ENCODE assay signal across 17 mouse cellular contexts in the genomic region with DNA sequence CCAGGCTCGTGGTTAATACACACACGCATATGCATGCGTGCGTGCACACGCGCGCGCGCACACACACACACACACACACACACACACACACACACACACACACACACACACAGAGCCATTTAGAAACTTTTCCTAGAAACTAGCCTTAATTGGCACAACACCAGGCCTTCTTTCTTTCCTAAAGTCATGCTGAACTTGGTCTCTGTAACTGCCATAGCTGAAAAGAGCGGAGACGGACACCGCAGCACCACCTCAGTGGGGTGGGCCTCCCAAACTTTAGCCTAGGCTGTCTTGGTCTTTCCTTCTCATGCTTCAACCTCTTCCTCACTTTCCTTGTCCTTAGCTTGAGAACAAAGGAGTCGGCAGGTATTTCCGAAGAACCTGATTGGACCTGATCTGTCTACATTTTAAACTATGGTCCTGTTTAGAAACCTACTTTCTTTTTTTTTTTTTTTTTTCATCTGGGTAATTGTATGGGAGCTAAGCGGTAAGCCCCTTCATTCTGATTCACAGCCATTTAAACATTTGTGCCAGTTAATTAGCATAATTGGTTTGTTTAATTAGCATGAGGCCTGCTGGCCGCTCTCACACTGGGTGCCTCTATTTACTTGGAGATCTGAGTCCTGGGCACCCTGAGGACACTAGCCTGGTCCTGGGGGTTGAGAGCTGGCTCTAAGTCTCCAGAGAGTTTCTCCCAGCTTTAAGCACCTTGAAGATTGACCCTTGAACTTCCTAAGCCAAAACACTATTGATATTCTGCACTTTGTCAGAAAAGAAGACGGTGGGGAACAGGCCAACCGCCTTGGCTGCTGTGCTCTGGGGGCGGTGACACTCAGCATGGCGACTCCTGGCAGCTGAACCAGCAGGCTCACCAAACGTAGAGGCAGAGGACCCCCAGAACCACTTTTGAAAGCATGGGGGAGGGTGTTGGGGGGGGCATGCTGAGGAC.
A peak's percentile ranks its signal among the peaks of the same experiment; 100 is the strongest.
DNase-seq lines count a peak whose midpoint lies in the region; ATAC-seq lines count a peak whose summit lies in the region.
"Had no signal": no experiment of that assay in that cellular context is flagged by ENCODE, and none has a peak within 500 bp of the region (broad histone marks: within the 10 kb centered on the region; RNA-seq: fewer than 3 reads in every experiment).

No protein-coding gene starts in this region.

- H3K36me3 ChIP-seq in forebrain, embryonic 14.5 days (ENCODE audit: control insufficient read depth, insufficient read depth, low read length) = no peaks in the 10 kb centered on the region
- no peaks in the 10 kb centered on the region for H3K36me3 ChIP-seq in midbrain, embryonic 12.5 days
- H3K36me3 ChIP-seq in heart, embryonic 10.5 days = no peaks in the 10 kb centered on the region
- H3K36me3 ChIP-seq: embryonic facial prominence, embryonic 13.5 days; heart, embryonic 12.5 days; liver, embryonic 13.5 days had no signal

- H3K27ac ChIP-seq in forebrain, embryonic 14.5 days (ENCODE audit: low read depth, low read length) = no peak overlapping the region
- H3K27ac ChIP-seq in midbrain, embryonic 12.5 days (replicated peaks) = peak overlapping the region; percentile 55; the same call in 1 of the 2 replicates
- H3K27ac ChIP-seq in heart, embryonic 10.5 days = no peak overlapping the region
- H3K27ac ChIP-seq: embryonic facial prominence, embryonic 13.5 days; liver, embryonic 13.5 days had no signal

- peak overlapping the region; percentile 26 for H3K4me2 ChIP-seq in forebrain, embryonic 14.5 days (ENCODE audit: low read length)
- peak overlapping the region; percentile 21; the same call in 1 of the 2 replicates for H3K4me2 ChIP-seq in midbrain, embryonic 12.5 days (replicated peaks)
- H3K4me2 ChIP-seq: embryonic facial prominence, embryonic 13.5 days; heart, embryonic 12.5 days; liver, embryonic 13.5 days had no signal

- no peaks in the 10 kb centered on the region for H3K9me3 ChIP-seq in forebrain, embryonic 14.5 days (replicated peaks; ENCODE audit: control insufficient read depth, low read length)
- H3K9me3 ChIP-seq in midbrain, embryonic 12.5 days = no peaks in the 10 kb centered on the region
- no peaks in the 10 kb centered on the region for H3K9me3 ChIP-seq in heart, embryonic 10.5 days
- H3K9me3 ChIP-seq: embryonic facial prominence, embryonic 13.5 days; heart, embryonic 12.5 days; liver, embryonic 13.5 days had no signal

- no peak overlapping the region for H3K9ac ChIP-seq in forebrain, embryonic 14.5 days (ENCODE audit: low read length)
- no peak overlapping the region for H3K9ac ChIP-seq in midbrain, embryonic 12.5 days (replicated peaks)
- H3K9ac ChIP-seq: embryonic facial prominence, embryonic 13.5 days; heart, embryonic 12.5 days; liver, embryonic 13.5 days had no signal

- no peak overlapping the region for H3K4me3 ChIP-seq in forebrain, embryonic 14.5 days (ENCODE audit: low read depth, low read length)
- H3K4me3 ChIP-seq in midbrain, embryonic 12.5 days = no peak overlapping the region
- no peak overlapping the region for H3K4me3 ChIP-seq in heart, embryonic 10.5 days
- H3K4me3 ChIP-seq: embryonic facial prominence, embryonic 13.5 days; heart, embryonic 12.5 days; liver, embryonic 13.5 days; myocyte had no signal

- ATAC-seq in forebrain, embryonic 14.5 days = peak; percentile 80
- peak; percentile 42; the same call in 1 of the 2 replicates for ATAC-seq in midbrain, embryonic 12.5 days (ENCODE audit: low FRiP score, low read depth)
- ATAC-seq: Patski had no signal

- 2% methylated on average over 21 of the region's 21 CpGs for WGBS in forebrain, embryonic 14.5 days
- WGBS in midbrain, embryonic 12.5 days = 14% methylated on average over 21 of the region's 21 CpGs
- WGBS in heart, embryonic 10.5 days = 41% methylated on average over 21 of the region's 21 CpGs

- DNase-seq in right cerebral cortex, postnatal 4 days = peak; percentile 9
- no peak for DNase-seq in right cerebral cortex, postnatal 25 days
- DNase-seq in forebrain, embryonic 14.5 days (ENCODE audit: low spot score) = peak; percentile 93
- no peak for DNase-seq in yolk sac, embryonic 10.5 days (ENCODE audit: low spot score)
- DNase-seq in heart, embryonic 10.5 days (ENCODE audit: low spot score) = no peak
- DNase-seq in testis, postnatal 14 days (ENCODE audit: low spot score) = no peak
- DNase-seq in layer of hippocampus, adult 11-12 months (ENCODE audit: low spot score) = no peak
- DNase-seq: adrenal gland, postnatal 14 days; kidney, postnatal 14 days; liver, embryonic 13.5 days; lung, postnatal 14 days; thymus, postnatal 25 days had no signal

- peaks cover 72% of the 10 kb centered on the region for H3K27me3 ChIP-seq in forebrain, embryonic 14.5 days (replicated peaks; ENCODE audit: control insufficient read depth, insufficient read depth, low read length)
- H3K27me3 ChIP-seq in midbrain, embryonic 12.5 days = peaks cover 63% of the 10 kb centered on the region
- H3K27me3 ChIP-seq in heart, embryonic 10.5 days (ENCODE audit: insufficient read depth, poor library complexity, severe bottlenecking) = peaks cover 87% of the 10 kb centered on the region
- H3K27me3 ChIP-seq: Patski had no signal

- H3K4me1 ChIP-seq in forebrain, embryonic 14.5 days (ENCODE audit: control insufficient read depth, insufficient read depth, low read length) = peaks cover 21% of the 10 kb centered on the region
- H3K4me1 ChIP-seq in midbrain, embryonic 12.5 days = peaks cover 31% of the 10 kb centered on the region
- peaks cover 9% of the 10 kb centered on the region; the same call in 1 of the 2 replicates for H3K4me1 ChIP-seq in heart, embryonic 10.5 days
- H3K4me1 ChIP-seq: liver, embryonic 13.5 days had no signal

Comparison
In these comparisons a context has a peak if more than half of its experiments do, and no peak if none do; other contexts are left out.
1. DNase-seq: peak in right cerebral cortex, postnatal 4 days (single experiment) and forebrain, embryonic 14.5 days (single experiment); none in right cerebral cortex, postnatal 25 days (single experiment), yolk sac, embryonic 10.5 days (single experiment), heart, embryonic 10.5 days (single experiment), testis, postnatal 14 days (single experiment) and layer of hippocampus, adult 11-12 months (single experiment).